Mouse (Mus musculus) heart, postnatal 0 days (tissue): ENCODE results near the gene Exog.

ENCODE experiments used
- CTCF ChIP-seq: IDR thresholded peaks from 2 replicates; pipeline ENCODE4 v1.5.1; 2016; ENCODE audit warnings: antibody characterized with exemption, control low read depth, low read depth
- EP300 ChIP-seq: IDR thresholded peaks from 2 replicates; pipeline ENCODE4 v1.6.1; 2016; ENCODE audit warnings: antibody characterized with exemption, low read depth

GRCm38 (mm10) chr9:119504981-119505658, 60.4 kb downstream of the Exog start:
- TF ChIP-seq CTCF (no peak), EP300 (no peak)
